Mouse (Mus musculus) left cerebral cortex, postnatal 25 days (tissue): Measurements from ENCODE around the gene Abcb6. TPM values are rescaled to one million over a fixed set of nuclear protein-coding genes. Genes with fewer than 3 reads are reported as not detected.

Source experiments
- DNase-seq, 2 experiments: peaks; one replicate each; pipeline ENCODE4 v3.0.0; 2022; ENCODE audit warnings: low spot score in 2 of 2, mixed read lengths in 1 of 2
- intact Hi-C: fragments of 180-260 bp; cut with DNase I; formaldehyde crosslinking; loops from one replicate; pipeline ENCODE4 v1.15.1; 2025
- microRNA-seq, 2 experiments: library from miRNA; unstranded; fragments of <30 nt; microRNA quantifications; one replicate each; pipeline ENCODE4 v1.2.0; 2022
- total RNA-seq, 2 experiments: library from RNA; stranded (reverse); gene quantifications; 2 replicates each; pipeline ENCODE4 v1.2.3; 2021

The Abcb6 gene
- total RNA-seq, 2 experiments from 2014 or later = 22.5 to 24.8 TPM

DNA sequence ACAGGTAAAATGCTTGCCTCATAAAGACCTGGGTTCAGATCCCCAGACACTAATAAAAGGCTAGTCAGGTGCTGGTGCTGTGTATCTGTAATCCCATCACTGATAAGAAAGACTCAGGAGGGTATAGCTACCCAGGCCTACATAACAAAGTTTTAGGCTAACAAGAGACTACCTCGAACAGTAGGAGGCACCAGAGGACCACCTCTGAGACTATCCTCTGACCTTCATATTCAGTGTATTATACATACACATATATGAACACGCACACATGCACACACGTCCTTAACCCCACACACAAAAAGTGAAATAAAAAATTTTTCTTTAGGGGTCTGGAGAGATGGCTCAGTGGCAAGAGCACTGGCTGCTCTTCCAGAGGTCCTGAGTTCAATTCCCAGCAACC, 58.0 kb downstream of the Abcb6 start:
- intact Hi-C loops = no loop called here
- DNase-seq = no peak

Small RNAs within 50 kb of the gene (microRNA-seq; reads per million reads assigned to microRNA genes)
- 0 reads per million in 2 experiments for gene Gm27943

Other genes with a start within 250 kb of the Abcb6 start
- 1 to 10 TPM; 2.1 to 2.4 TPM for gene Cfap65, start 244.8 kb downstream of the Abcb6 start, total RNA-seq
- gene Ihh, start 228.7 kb downstream of the Abcb6 start, total RNA-seq = under 1 TPM; 0.21 to 0.41 TPM
- 1 to 10 TPM; 2.7 to 3.0 TPM for gene Nhej1, start 55.2 kb downstream of the Abcb6 start, total RNA-seq
- gene Slc23a3, start 46.5 kb downstream of the Abcb6 start, total RNA-seq = 1 to 10 TPM; 1.3 to 1.9 TPM
- 10 to 100 TPM; 32.6 to 34.0 TPM for gene Cnppd1, start 37.7 kb downstream of the Abcb6 start, total RNA-seq
- gene Retreg2, start 37.6 kb downstream of the Abcb6 start, total RNA-seq = 100 to 1,000 TPM; 190 to 200 TPM
- gene Zfand2b, start 11.7 kb downstream of the Abcb6 start, total RNA-seq = 10 to 100 TPM; 23.6 to 24.1 TPM
- 10 to 100 TPM; 21.9 to 27.8 TPM for gene Ankzf1, start 11.8 kb upstream of the Abcb6 start, total RNA-seq
- 100 to 1,000 TPM; 134 to 137 TPM for gene Atg9a, start 11.8 kb upstream of the Abcb6 start, total RNA-seq
- 10 to 100 TPM; 14.3 to 15.4 TPM for gene Glb1l, start 30.4 kb upstream of the Abcb6 start, total RNA-seq
- gene Stk16, start 30.4 kb upstream of the Abcb6 start, total RNA-seq = 10 to 100 TPM; 92.2 to 94.4 TPM
- 100 to 1,000 TPM; 682 to 699 TPM for gene Tuba4a, start 39.5 kb upstream of the Abcb6 start, total RNA-seq
- not detected for gene A630095N17Rik, start 51.7 kb upstream of the Abcb6 start, total RNA-seq
- 10 to 100 TPM; 86.2 to 91.0 TPM for gene Dnajb2, start 56.0 kb upstream of the Abcb6 start, total RNA-seq
- gene Ptprn, start 84.1 kb upstream of the Abcb6 start, total RNA-seq = 100 to 1,000 TPM; 491 to 494 TPM
- 100 to 1,000 TPM; 115 to 126 TPM for gene Resp18, start 98.0 kb upstream of the Abcb6 start, total RNA-seq
- 10 to 100 TPM; 48.9 to 52.5 TPM for gene Dnpep, start 137.6 kb upstream of the Abcb6 start, total RNA-seq
- gene Des, start 179.9 kb upstream of the Abcb6 start, total RNA-seq = 1 to 10 TPM in 1 of 2 experiments, under 1 TPM in 1; 0.99 to 1.1 TPM
- 100 to 1,000 TPM; 192 to 208 TPM for gene Speg, start 194.9 kb upstream of the Abcb6 start, total RNA-seq